Mouse (Mus musculus): Measurements from ENCODE around the gene Lrp5. TPM values are rescaled to one million over a fixed set of nuclear protein-coding genes. Genes with fewer than 3 reads are reported as not detected.
A peak's percentile ranks its signal among the peaks of the same experiment; 100 is the strongest.

Gene Lrp5
- polyA plus RNA-seq, 1 experiment, result 13.2 TPM

DNA sequence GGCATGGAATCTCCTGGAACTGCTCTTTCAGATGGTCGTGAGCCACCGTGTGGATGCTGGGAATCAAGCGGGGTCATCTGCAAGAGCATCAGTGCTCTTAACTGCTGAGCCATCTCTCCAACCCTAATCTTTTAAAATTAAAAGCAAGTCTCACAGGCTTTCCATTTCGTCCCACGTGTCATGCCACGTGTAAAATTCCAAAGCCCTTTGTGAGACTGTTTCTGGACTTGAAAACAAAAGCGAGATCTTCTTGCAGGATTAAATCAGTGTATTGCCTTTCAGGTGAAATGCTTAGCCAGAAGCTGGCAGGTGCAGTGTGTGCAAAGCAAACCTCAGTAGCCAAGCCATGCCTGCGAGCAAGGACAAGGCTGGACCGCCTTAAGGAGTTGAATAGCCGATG, 21.2 kb upstream of the Lrp5 start:
- Histone ChIP-seq H3K27ac (replicated peaks; ENCODE audit: low read depth, low read length) (peak overlapping the region; percentile 76), H3K4me3 (ENCODE audit: insufficient read depth, low read depth, low read length) (peak overlapping the region; percentile 68), H3K4me1 (ENCODE audit: control insufficient read depth, insufficient read depth, insufficient read length, low read length) (no peaks in the 10 kb centered on the region; the same call in 1 of the 2 replicates)

- Histone ChIP-seq H3K4me3 (ENCODE audit: insufficient read depth, low read depth, low read length) (no peak overlapping the region), H3K4me1 (ENCODE audit: control insufficient read depth, insufficient read depth, insufficient read length, low read length) (no peaks in the 10 kb centered on the region; the same call in 1 of the 2 replicates), H3K27ac (replicated peaks; ENCODE audit: low read depth, low read length) (no peak overlapping the region)
Measured at GRCm38 (mm10) chr19:3706258-3706657, 19.9 kb upstream of the Lrp5 start.

- Histone ChIP-seq H3K4me3 (ENCODE audit: insufficient read depth, low read depth, low read length) (no peak overlapping the region), H3K4me1 (ENCODE audit: control insufficient read depth, insufficient read depth, insufficient read length, low read length) (no peaks in the 10 kb centered on the region), H3K27ac (replicated peaks; ENCODE audit: low read depth, low read length) (no peak overlapping the region)
Measured at GRCm38 (mm10) chr19:3702460-3702859, 16.1 kb upstream of the Lrp5 start.

GRCm38 (mm10) chr19:3699508-3700438, 13.4 kb upstream of the Lrp5 start:
- Histone ChIP-seq H3K4me1 (ENCODE audit: control insufficient read depth, insufficient read depth, insufficient read length, low read length) (peaks cover 7% of the 10 kb centered on the region), H3K4me3 (ENCODE audit: insufficient read depth, low read depth, low read length) (no peak overlapping the region), H3K27ac (replicated peaks; ENCODE audit: low read depth, low read length) (no peak overlapping the region)

- Histone ChIP-seq H3K4me1 (ENCODE audit: control insufficient read depth, insufficient read depth, insufficient read length, low read length) (peaks cover 7% of the 10 kb centered on the region), H3K27ac (replicated peaks; ENCODE audit: low read depth, low read length) (no peak overlapping the region), H3K4me3 (ENCODE audit: insufficient read depth, low read depth, low read length) (no peak overlapping the region)
Measured at GRCm38 (mm10) chr19:3698035-3698434, 11.7 kb upstream of the Lrp5 start.

- Histone ChIP-seq H3K27ac (replicated peaks; ENCODE audit: low read depth, low read length) (peak overlapping the region; percentile 76), H3K4me3 (ENCODE audit: insufficient read depth, low read depth, low read length) (no peak overlapping the region)
Measured at GRCm38 (mm10) chr19:3695976-3696375, 9.6 kb upstream of the Lrp5 start.

GRCm38 (mm10) chr19:3695471-3695870, 9.1 kb upstream of the Lrp5 start:
- Histone ChIP-seq H3K27ac (replicated peaks; ENCODE audit: low read depth, low read length) (peak overlapping the region; percentile 88), H3K4me3 (ENCODE audit: insufficient read depth, low read depth, low read length) (no peak overlapping the region), H3K4me1 (ENCODE audit: control insufficient read depth, insufficient read depth, insufficient read length, low read length) (peaks cover 7% of the 10 kb centered on the region)

More at GRCm38 (mm10) chr19:3695976-3696375, 9.6 kb upstream of the Lrp5 start:
- H3K4me1 ChIP-seq (ENCODE audit: control insufficient read depth, insufficient read depth, insufficient read length, low read length), result peaks cover 7% of the 10 kb centered on the region

DNA sequence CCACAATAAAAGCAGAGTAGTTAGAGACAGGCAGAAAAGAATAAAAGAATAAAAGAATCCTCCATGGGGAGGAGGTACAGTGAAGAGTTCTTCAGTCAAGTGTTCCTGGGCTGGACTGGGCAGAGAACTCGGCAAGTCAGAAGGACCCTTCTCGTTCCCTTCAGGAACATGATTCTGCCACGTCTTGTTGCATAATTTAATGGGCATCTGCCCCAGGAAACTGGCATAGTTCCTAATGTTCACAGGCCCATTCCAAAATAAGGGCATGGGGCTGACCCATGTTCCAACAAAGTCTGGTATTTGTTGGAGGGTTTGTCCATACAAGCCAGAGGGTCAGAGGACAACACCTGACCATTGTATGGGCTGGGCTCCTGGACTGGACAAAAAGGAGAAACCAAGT, 8.6 kb upstream of the Lrp5 start:
- Histone ChIP-seq H3K27ac (replicated peaks; ENCODE audit: low read depth, low read length) (peak overlapping the region; percentile 88), H3K4me3 (ENCODE audit: insufficient read depth, low read depth, low read length) (no peak overlapping the region), H3K4me1 (ENCODE audit: control insufficient read depth, insufficient read depth, insufficient read length, low read length) (peaks cover 7% of the 10 kb centered on the region)

- no peak overlapping the region for H3K4me3 ChIP-seq (ENCODE audit: insufficient read depth, low read depth, low read length)
- peaks cover 7% of the 10 kb centered on the region for H3K4me1 ChIP-seq (ENCODE audit: control insufficient read depth, insufficient read depth, insufficient read length, low read length)
- no peak overlapping the region for H3K27ac ChIP-seq (replicated peaks; ENCODE audit: low read depth, low read length)
Measured at GRCm38 (mm10) chr19:3694476-3694875, 8.1 kb upstream of the Lrp5 start.

DNA sequence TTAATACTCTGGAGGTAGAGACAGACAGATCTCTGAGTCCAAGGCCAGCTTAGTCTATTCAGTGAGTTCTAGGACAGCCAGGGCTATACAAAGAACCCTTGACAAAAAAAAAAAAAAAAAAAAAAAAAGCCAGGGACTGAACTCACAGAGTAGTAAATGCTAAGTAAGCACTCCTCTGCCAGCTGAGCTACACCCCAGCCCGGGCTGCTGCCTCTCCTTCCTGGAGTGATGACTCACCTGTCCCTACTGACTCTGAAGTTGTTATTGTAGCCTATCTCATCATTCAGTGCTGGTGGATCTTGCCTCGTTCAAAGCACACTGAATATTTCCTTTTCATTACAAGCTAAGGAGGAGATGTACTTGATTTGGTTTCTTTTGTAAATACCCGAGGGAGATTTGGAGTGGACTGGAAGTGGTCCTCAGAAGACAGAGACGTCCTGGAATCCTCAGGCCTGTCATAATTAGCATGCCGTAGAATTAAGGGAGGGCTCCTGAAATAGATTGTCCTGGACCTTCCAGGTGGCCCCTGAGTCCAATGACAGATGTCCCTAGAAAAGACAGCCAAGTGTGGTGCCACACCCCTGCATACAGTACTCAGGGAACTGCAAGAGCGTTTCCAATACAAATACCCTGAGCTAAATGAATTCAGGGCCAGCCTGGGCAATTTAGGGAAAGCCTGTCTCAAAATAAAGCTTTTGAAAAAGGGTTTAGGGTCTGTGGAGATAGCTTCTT, 6.2 kb upstream of the Lrp5 start:
- peaks cover 7% of the 10 kb centered on the region for H3K4me1 ChIP-seq (ENCODE audit: control insufficient read depth, insufficient read depth, insufficient read length, low read length)
- H3K4me3 ChIP-seq (ENCODE audit: insufficient read depth, low read depth, low read length), result no peak overlapping the region
- no peak overlapping the region for H3K27ac ChIP-seq (replicated peaks; ENCODE audit: low read depth, low read length)

DNA sequence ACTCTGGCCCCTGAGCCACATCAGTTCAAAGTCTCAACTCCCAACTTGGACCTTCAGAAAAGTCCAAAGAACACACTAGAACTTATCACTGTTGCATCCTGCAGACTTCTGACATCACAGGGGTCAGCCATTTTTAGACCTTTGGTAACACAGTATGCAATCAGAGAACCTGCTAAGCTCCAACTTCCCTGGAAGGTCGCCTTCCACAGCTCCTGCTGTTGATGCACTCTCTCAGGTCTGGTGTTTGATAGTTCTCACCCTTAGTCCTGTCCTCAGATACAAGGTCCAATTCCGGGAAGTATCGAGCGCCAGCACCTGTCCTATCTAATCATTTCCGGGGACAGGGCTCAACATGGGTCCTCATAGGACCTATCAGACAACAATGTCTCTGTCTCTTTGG, 5.0 kb upstream of the Lrp5 start:
- Histone ChIP-seq H3K4me3 (ENCODE audit: insufficient read depth, low read depth, low read length) (no peak overlapping the region), H3K4me1 (ENCODE audit: control insufficient read depth, insufficient read depth, insufficient read length, low read length) (peaks cover 14% of the 10 kb centered on the region), H3K27ac (replicated peaks; ENCODE audit: low read depth, low read length) (no peak overlapping the region)

- Histone ChIP-seq H3K4me1 (ENCODE audit: control insufficient read depth, insufficient read depth, insufficient read length, low read length) (peaks cover 29% of the 10 kb centered on the region), H3K4me3 (ENCODE audit: insufficient read depth, low read depth, low read length) (no peak overlapping the region), H3K27ac (replicated peaks; ENCODE audit: low read depth, low read length) (peak overlapping the region; percentile 72)
Measured at GRCm38 (mm10) chr19:3687676-3688171, 1.4 kb upstream of the Lrp5 start.

GRCm38 (mm10) chr19:3685611-3686214, 651 bp downstream of the Lrp5 start:
- Histone ChIP-seq H3K4me3 (ENCODE audit: insufficient read depth, low read depth, low read length) (peak overlapping the region; percentile 98), H3K4me1 (ENCODE audit: control insufficient read depth, insufficient read depth, insufficient read length, low read length) (peaks cover 41% of the 10 kb centered on the region), H3K27ac (replicated peaks; ENCODE audit: low read depth, low read length) (peak overlapping the region; percentile 88)

- Histone ChIP-seq H3K4me1 (ENCODE audit: control insufficient read depth, insufficient read depth, insufficient read length, low read length) (peaks cover 47% of the 10 kb centered on the region), H3K27ac (replicated peaks; ENCODE audit: low read depth, low read length) (peak overlapping the region; percentile 88)
Measured at GRCm38 (mm10) chr19:3684957-3685580, 1.3 kb downstream of the Lrp5 start.

GRCm38 (mm10) chr19:3684414-3684813, 1.9 kb downstream of the Lrp5 start:
- Histone ChIP-seq H3K27ac (replicated peaks; ENCODE audit: low read depth, low read length) (peak overlapping the region; percentile 88), H3K4me1 (ENCODE audit: control insufficient read depth, insufficient read depth, insufficient read length, low read length) (peaks cover 52% of the 10 kb centered on the region), H3K4me3 (ENCODE audit: insufficient read depth, low read depth, low read length) (peak overlapping the region; percentile 98)

More at GRCm38 (mm10) chr19:3684957-3685580, 1.3 kb downstream of the Lrp5 start:
- H3K4me3 ChIP-seq (ENCODE audit: insufficient read depth, low read depth, low read length), result peak overlapping the region; percentile 98

Measured in brown adipose tissue, adult 24 weeks (tissue).